Mouse (Mus musculus): ENCODE results near the gene Hoxa11.

DNA sequence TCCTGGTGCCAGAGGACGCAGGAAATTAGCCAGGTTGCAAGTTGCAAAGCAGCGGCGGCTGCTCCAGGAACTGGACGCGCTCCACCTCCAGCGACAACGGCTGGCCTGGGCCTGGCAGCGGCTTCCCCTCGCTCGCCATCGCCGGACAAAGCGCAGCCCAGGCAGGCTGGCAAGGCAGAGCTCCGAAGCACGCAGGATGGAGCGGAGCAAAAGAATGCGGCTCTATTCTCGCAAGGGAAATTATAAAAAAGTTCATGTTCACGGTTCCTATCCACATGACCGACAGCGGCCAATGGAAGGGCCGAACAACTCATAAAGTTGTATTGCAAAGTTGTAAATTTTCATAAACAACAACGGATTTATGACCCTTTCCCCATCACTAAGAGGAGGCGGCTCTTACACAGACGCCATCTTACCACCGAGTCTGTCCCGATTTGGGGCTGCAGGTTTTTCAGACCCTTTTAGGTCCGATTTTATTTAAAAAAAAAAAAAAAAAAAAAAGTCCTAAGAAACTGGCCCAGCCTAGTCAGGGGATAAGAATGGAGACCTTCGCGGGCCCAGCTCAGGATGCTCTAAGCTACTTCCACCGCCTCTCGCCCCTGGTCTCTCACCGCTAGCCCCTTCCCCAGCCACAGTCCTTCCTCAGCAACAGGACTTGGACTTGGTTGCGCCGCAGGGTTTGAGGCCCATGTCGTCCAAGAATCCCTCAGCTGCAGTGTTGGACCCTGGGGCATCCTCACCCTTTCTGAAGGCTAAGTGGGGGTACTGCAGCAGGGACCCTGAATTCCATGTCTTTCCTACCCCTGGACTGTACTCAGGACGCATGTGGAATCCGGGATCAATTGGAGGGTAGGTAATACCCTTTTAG is 32.3 kb downstream of the Hoxa11 start, which contains the start of the genes Hoxa3 and Gm28308:
- TF ChIP-seq POLR2A (IDR thresholded peaks at IDR 0.05; ENCODE audit: insufficient read length, low read depth) (peak; percentile 88), USF1 (IDR thresholded peaks at IDR 0.05; ENCODE audit: low read depth) (peak; percentile 88), POLR2AphosphoS2 (IDR thresholded peaks at IDR 0.05; ENCODE audit: insufficient read length, low read depth) (peak; percentile 89), TCF12 (IDR thresholded peaks at IDR 0.05; ENCODE audit: insufficient read depth, poor library complexity, severe bottlenecking) (no peak), MYOD1 (IDR thresholded peaks at IDR 0.05; ENCODE audit: control insufficient read depth in 1 of 3, insufficient read length in 2 of 3, low read depth in 2 of 3) (peak in 1 of 3 experiments; percentile 53), SRF (IDR thresholded peaks at IDR 0.05; ENCODE audit: control insufficient read depth, insufficient read length, low read depth) (no peak), CEBPB (IDR thresholded peaks at IDR 0.05; ENCODE audit: insufficient read depth, poor library complexity, severe bottlenecking) (no peak), MYOG (IDR thresholded peaks at IDR 0.05; ENCODE audit: control insufficient read depth in 1 of 3, insufficient read depth in 1 of 3, insufficient read length in 2 of 3, low read depth in 2 of 3) (peak in 1 of 3 experiments; percentile 44)

All from myocyte (in vitro differentiated cells).